Mouse (Mus musculus) kidney, embryonic 15.5 days (tissue): ENCODE results near the gene Ccl20. TPM values are rescaled to one million over a fixed set of nuclear protein-coding genes. Genes with fewer than 3 reads are reported as not detected.

Source experiments
- ATAC-seq: fragments of 200-750 bp; cut with Nextera tagmentation; replicated peaks from 2 replicates; pipeline ENCODE4 v1.8.0; 2017; ENCODE audit warnings: moderate TSS enrichment; ENCODE audit not compliant: low FRiP score
- H3K27ac ChIP-seq: fragments of 300-500 bp; sonication (generic); 2 replicates; pipeline ENCODE4 v1.5.1; 2015; ENCODE audit warnings: mild to moderate bottlenecking, inconsistent platforms
- H3K27me3 ChIP-seq: fragments of 300-500 bp; sonication (generic); 2 replicates; pipeline ENCODE4 v1.6.1; 2015; ENCODE audit warnings: inconsistent platforms
- H3K36me3 ChIP-seq: fragments of 300-500 bp; sonication (generic); 2 replicates; pipeline ENCODE4 v1.6.1; 2015; ENCODE audit warnings: inconsistent platforms
- H3K4me1 ChIP-seq: fragments of 300-500 bp; sonication (generic); 2 replicates; pipeline ENCODE4 v1.6.1; 2015; ENCODE audit warnings: inconsistent platforms
- H3K4me2 ChIP-seq: fragments of 300-500 bp; sonication (generic); 2 replicates; pipeline ENCODE4 v1.6.1; 2015; ENCODE audit warnings: moderate library complexity, mild to moderate bottlenecking, inconsistent platforms
- H3K4me3 ChIP-seq: fragments of 300-500 bp; sonication (generic); replicated peaks from 2 replicates; pipeline ENCODE4 v1.5.1; 2015; ENCODE audit warnings: mild to moderate bottlenecking, inconsistent platforms
- H3K9ac ChIP-seq: fragments of 300-500 bp; sonication (generic); 2 replicates; pipeline ENCODE4 v1.6.1; 2015; ENCODE audit warnings: mild to moderate bottlenecking, inconsistent platforms
- H3K9me3 ChIP-seq: fragments of 300-500 bp; sonication (generic); replicated peaks from 2 replicates; pipeline ENCODE4 v1.6.1; 2016; ENCODE audit warnings: inconsistent platforms
- WGBS: fragments of 180-500 bp; shearing (Covaris S2); methylation state at CpG from one replicate; pipeline ENCODE4 v1.1.7; 2015; ENCODE audit warnings: mixed read lengths; 5-methylcytosine and 5-hydroxymethylcytosine counted together
- polyA plus RNA-seq: library from polyadenylated mRNA; unstranded; fragments of >200 nt; fragmentation: Nextera tagmentation; extraction: Ambion mirVana; gene quantifications from 2 replicates; pipeline ENCODE4 v1.2.1, GENCODE M21; 2015

Ccl20 gene
- polyA plus RNA-seq, 1 experiment from 2014 or later: 0.56 TPM

DNA sequence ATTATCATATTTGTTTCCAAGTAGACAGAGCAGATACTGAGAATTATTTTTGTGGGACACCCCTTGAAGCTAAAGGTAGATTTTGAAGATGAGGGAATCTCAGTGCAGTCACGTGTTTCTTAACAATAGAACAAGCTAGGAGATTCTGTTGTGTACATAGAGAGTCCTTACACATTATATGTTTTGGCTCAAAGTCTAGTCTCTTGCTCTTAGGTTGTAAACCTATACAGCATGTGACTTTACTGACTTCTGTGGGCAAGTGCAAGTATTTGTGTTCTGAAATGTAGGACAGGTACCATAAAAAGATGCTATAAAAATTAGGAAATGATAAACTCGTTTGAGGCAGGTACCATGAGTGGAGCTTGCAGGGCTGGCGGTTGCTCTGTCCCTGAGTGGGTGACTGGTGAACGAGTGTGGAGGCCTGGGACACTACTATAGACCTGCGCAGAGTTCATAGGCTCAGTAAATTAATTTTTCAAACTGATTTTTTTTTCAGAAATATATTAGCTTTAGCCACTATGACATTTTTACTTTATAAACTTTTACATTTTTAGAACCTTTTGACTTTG lies 9.1 kb upstream of the Ccl20 start:
- no peak for ATAC-seq
- Histone ChIP-seq H3K4me3 (no peak overlapping the region), H3K27me3 (no peaks in the 10 kb centered on the region), H3K27ac (no peak overlapping the region), H3K4me2 (no peak overlapping the region), H3K36me3 (no peaks in the 10 kb centered on the region), H3K9ac (no peak overlapping the region), H3K9me3 (no peaks in the 10 kb centered on the region), H3K4me1 (no peaks in the 10 kb centered on the region)
- WGBS: 80% methylated on average over 5 of the region's 5 CpGs

DNA sequence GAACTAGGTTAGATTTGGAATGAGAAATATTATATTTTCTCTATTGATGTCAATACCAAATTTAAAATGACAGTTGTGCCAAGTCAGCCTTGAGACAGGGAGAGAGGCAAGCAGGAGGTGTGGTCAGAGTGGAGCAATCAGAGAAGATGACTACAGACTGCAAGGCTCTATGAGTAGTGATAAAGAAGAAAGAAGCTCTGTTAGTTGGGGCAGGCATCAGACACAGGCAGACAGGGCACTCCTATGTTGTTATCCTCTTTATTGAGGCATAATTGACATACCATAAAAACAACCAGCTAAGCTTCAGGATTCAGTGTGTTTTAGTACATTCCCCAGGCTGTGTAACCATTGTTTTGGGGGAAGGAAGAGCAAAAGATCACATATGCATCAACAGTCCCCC lies 5.6 kb upstream of the Ccl20 start:
- Histone ChIP-seq H3K9ac (no peak overlapping the region), H3K36me3 (no peaks in the 10 kb centered on the region), H3K4me1 (no peaks in the 10 kb centered on the region), H3K9me3 (no peaks in the 10 kb centered on the region), H3K4me2 (no peak overlapping the region), H3K27me3 (no peaks in the 10 kb centered on the region), H3K27ac (no peak overlapping the region), H3K4me3 (no peak overlapping the region)
- no peak for ATAC-seq

DNA sequence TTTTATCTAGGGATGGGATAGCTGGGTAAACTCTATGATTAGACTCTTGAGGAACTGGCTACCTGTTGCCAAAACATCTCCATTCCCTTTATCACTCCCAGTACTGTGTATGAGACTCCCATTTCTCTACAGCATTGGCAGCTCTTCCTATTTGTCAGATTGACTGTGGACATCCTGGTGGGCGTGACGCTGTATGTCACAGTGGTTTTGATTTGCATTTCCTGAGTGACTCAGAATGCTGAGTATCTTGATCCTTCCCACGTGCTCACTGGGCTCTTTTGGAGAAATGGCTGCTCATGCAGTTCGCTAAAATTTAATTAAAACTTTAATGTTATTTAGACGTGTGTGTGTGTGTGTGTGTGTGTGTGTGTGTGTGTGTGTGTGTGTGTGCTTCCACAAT lies 4.8 kb upstream of the Ccl20 start:
- Histone ChIP-seq H3K9ac (no peak overlapping the region), H3K4me1 (peaks cover 3% of the 10 kb centered on the region; the same call in 1 of the 2 replicates), H3K4me2 (no peak overlapping the region), H3K27ac (no peak overlapping the region), H3K27me3 (no peaks in the 10 kb centered on the region), H3K36me3 (no peaks in the 10 kb centered on the region), H3K9me3 (no peaks in the 10 kb centered on the region), H3K4me3 (no peak overlapping the region)
- no peak for ATAC-seq
- 66% methylated on average over 5 of the region's 5 CpGs for WGBS

DNA sequence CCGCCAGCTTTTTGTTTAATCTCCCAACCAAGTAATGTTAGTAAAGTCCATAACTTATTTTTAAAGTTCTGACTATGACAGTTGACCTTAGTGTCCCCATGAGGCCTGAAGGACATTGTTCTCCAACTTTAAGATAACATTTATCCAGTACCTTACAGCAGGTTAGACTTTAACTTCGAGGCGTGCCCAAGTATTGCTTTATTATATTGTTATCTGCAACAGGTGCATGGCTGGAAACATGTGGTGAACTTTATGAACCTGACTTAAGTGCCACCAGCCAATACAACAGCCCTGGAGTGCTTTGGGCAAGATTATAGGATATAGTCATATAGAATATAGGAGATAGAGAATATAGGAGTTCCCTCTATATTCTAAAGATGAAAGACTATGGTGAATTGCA lies 651 bp downstream of the Ccl20 start:
- no peaks in the 10 kb centered on the region for H3K27me3 ChIP-seq
- WGBS: 84% methylated on average over 3 of the region's 3 CpGs
- no peaks in the 10 kb centered on the region for H3K36me3 ChIP-seq
- H3K4me1 ChIP-seq: peaks cover 4% of the 10 kb centered on the region; the same call in 1 of the 2 replicates
- H3K9me3 ChIP-seq: no peaks in the 10 kb centered on the region
- H3K9ac ChIP-seq: no peak overlapping the region
- no peak overlapping the region for H3K4me3 ChIP-seq
- no peak for ATAC-seq
- no peak overlapping the region for H3K27ac ChIP-seq
- H3K4me2 ChIP-seq: no peak overlapping the region

DNA sequence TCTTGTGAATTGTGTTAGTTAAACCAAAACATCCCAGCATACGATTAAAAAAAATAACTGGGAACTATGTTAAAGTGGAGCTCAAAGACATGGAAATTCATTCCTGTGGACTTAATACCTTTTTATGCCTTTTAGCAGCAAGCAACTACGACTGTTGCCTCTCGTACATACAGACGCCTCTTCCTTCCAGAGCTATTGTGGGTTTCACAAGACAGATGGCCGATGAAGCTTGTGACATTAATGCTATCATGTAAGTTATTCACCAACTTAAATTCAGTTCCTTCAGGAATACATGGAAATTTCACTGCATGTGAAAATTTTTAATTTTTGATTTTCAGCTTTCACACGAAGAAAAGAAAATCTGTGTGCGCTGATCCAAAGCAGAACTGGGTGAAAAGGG lies 1.1 kb downstream of the Ccl20 start:
- Histone ChIP-seq H3K4me1 (peaks cover 4% of the 10 kb centered on the region; the same call in 1 of the 2 replicates), H3K9ac (no peak overlapping the region), H3K27ac (no peak overlapping the region), H3K4me2 (no peak overlapping the region), H3K9me3 (no peaks in the 10 kb centered on the region), H3K27me3 (no peaks in the 10 kb centered on the region), H3K36me3 (no peaks in the 10 kb centered on the region), H3K4me3 (no peak overlapping the region)
- WGBS: 85% methylated on average over 7 of the region's 7 CpGs
- ATAC-seq: no peak

DNA sequence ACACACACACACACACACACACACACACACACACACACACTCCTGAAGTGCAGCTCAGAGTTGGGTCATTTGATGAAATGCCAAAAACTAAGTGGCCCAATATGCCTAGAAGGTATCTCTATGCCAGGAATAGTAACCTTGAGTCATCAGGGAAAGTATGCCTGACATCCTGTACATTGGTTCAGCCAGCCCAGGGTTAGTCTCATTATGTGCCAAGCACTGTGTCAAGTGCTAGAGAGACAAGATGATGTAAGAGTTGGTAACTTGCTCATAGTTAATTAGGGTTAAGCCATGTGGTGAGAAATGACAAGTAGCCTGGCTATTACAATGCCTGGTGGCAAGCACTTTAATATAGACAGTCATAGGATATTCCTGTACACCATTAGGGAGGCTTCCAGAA lies 3.3 kb downstream of the Ccl20 start:
- no peak for ATAC-seq
- Histone ChIP-seq H3K27ac (no peak overlapping the region), H3K4me1 (peaks cover 4% of the 10 kb centered on the region; the same call in 1 of the 2 replicates), H3K4me3 (no peak overlapping the region), H3K27me3 (no peaks in the 10 kb centered on the region), H3K36me3 (no peaks in the 10 kb centered on the region), H3K9ac (no peak overlapping the region), H3K4me2 (no peak overlapping the region), H3K9me3 (no peaks in the 10 kb centered on the region)

DNA sequence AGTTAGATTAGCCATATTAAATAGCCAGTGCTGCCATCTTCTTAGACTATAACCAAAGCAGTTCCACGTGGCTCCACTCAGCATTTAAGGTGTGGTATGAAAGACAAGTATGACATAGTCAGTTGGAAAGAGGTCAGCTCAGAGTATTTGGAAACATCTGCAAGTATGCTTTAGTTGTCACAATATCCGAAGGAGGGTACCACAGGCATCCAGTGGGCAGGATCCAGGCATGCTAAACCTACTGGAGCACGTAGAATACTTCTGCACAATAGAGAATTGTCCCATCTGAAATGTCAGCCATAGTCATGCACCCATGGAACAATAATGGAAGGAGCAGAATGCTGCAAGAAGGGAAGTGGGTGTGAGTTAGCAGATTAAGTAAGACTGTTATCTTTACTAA lies 3.7 kb downstream of the Ccl20 start:
- H3K27me3 ChIP-seq: no peaks in the 10 kb centered on the region
- no peak overlapping the region for H3K27ac ChIP-seq
- H3K9me3 ChIP-seq: no peaks in the 10 kb centered on the region
- 70% methylated on average over 3 of the region's 3 CpGs for WGBS
- no peak overlapping the region for H3K4me3 ChIP-seq
- no peak overlapping the region for H3K9ac ChIP-seq
- no peaks in the 10 kb centered on the region for H3K36me3 ChIP-seq
- ATAC-seq: no peak
- peaks cover 4% of the 10 kb centered on the region; the same call in 1 of the 2 replicates for H3K4me1 ChIP-seq
- no peak overlapping the region for H3K4me2 ChIP-seq

DNA sequence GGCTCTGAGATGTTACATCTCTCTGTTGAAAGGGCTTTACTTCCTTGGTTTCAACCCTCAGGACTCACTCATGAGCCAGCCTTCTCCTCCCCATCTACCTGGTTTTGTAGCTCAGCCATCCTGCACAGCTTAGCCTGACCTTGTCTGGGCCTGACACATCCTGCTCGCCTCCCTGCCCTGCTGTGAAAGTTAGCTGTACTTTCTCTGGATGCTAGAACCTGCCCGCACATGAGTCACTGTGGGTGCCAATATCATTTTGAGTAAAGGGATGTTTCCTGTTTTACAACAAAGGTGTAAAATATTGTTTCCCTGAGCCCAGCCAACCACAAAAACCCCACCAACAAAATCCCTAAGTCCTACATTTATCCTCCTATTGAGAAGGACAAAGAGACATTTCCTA lies 6.6 kb downstream of the Ccl20 start:
- 91% methylated on average over 2 of the region's 2 CpGs for WGBS
- no peaks in the 10 kb centered on the region for H3K9me3 ChIP-seq
- no peaks in the 10 kb centered on the region for H3K4me1 ChIP-seq
- no peak overlapping the region for H3K4me2 ChIP-seq
- no peak overlapping the region for H3K9ac ChIP-seq
- H3K27me3 ChIP-seq: no peaks in the 10 kb centered on the region
- no peaks in the 10 kb centered on the region for H3K36me3 ChIP-seq
- H3K27ac ChIP-seq: no peak overlapping the region
- ATAC-seq: no peak
- no peak overlapping the region for H3K4me3 ChIP-seq

DNA sequence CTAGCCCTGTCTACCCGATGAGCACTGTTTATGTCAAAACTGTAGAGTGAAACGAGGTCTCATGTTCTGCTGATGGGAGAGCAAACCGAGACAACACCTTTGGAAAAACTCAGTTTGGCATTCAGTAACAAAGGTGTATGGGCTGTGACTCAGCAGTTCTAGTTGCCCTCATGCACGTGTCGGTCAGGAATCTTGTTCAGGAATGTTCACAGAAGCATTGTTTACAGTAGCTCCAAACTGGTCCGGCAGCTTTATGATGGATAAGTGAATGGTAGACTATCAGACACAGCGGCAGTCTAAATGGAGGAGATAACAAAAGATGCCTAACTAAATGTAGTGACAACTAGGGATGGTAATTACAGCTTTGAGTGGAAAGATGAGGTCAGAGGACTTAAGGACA lies 19.3 kb downstream of the Ccl20 start:
- WGBS: 75% methylated on average over 7 of the region's 7 CpGs
- no peak overlapping the region for H3K9ac ChIP-seq
- no peaks in the 10 kb centered on the region for H3K36me3 ChIP-seq
- no peak for ATAC-seq
- H3K4me2 ChIP-seq: no peak overlapping the region
- no peak overlapping the region for H3K27ac ChIP-seq
- no peaks in the 10 kb centered on the region for H3K27me3 ChIP-seq
- H3K4me1 ChIP-seq: no peaks in the 10 kb centered on the region
- no peaks in the 10 kb centered on the region for H3K9me3 ChIP-seq
- no peak overlapping the region for H3K4me3 ChIP-seq

DNA sequence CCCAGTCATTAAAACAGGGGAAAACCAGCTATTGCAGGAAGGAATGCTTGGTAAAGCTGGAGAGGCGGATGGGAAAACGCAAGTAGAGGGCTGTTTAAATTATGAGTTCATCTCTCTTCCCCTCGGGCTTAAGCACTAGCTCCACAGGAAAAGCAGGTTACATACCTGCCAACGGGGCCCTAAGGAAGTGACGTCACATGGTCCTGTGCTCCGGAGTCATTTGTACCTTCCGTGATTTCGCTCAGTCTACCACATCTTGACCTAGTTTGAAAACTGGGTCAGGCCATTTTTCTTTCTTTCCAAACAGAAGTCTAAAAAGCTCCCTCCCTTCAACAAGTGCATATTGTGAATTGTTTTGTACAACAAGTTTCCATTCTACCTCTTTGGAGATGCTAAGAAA lies 21.3 kb downstream of the Ccl20 start:
- ATAC-seq: no peak
- no peak overlapping the region for H3K4me3 ChIP-seq
- no peaks in the 10 kb centered on the region for H3K36me3 ChIP-seq
- H3K4me1 ChIP-seq: no peaks in the 10 kb centered on the region
- no peaks in the 10 kb centered on the region for H3K27me3 ChIP-seq
- H3K9me3 ChIP-seq: no peaks in the 10 kb centered on the region
- no peak overlapping the region for H3K9ac ChIP-seq
- 74% methylated on average over 8 of the region's 8 CpGs for WGBS
- H3K4me2 ChIP-seq: no peak overlapping the region
- H3K27ac ChIP-seq: no peak overlapping the region

DNA sequence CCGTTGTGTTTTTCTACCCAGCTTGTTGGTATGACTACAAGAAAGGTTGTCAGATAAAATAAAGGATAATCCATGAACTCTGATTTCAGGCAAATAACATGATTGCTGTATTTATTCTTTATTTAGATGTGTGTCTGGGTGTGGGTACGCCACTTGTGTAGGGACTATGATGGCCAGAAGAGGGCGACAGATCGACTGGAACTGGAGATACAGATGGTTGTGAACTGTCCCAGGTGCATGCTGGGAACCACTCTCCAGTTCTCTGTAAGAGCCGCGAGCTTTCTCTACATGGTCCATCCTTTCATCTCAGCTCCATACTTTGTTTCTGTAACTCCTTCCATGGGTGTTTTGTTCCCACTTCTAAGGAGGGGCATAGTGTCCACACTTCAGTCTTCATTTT lies 22.2 kb downstream of the Ccl20 start:
- no peak overlapping the region for H3K9ac ChIP-seq
- 89% methylated on average over 6 of the region's 6 CpGs for WGBS

DNA sequence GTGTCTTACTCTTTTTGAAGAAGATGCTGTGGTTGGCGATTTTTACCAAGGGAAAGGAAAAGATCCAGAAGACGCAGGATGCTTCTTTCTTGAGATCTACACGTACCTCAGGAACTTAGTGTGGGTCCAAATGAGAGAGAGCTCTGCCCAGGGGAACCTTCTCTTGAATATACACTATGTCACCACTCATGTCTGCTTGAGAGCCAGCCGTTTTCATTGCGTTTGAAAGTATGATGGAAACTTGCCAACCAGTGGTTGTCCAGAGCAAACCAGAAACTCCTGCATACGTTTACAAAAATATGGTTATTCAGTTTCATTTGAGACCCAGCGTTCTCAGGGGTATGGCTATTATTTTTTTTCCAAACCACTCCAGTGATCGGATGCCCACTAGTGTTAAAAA lies 24.9 kb downstream of the Ccl20 start:
- H3K27ac ChIP-seq: no peak overlapping the region
- no peak for ATAC-seq
- no peaks in the 10 kb centered on the region for H3K27me3 ChIP-seq
- H3K9ac ChIP-seq: no peak overlapping the region
- H3K4me3 ChIP-seq: no peak overlapping the region
- 88% methylated on average over 8 of the region's 8 CpGs for WGBS
- no peaks in the 10 kb centered on the region for H3K36me3 ChIP-seq
- no peaks in the 10 kb centered on the region for H3K4me1 ChIP-seq
- H3K9me3 ChIP-seq: no peaks in the 10 kb centered on the region
- H3K4me2 ChIP-seq: no peak overlapping the region

More for the DNA sequence above, 22.2 kb downstream of the Ccl20 start:
- Histone ChIP-seq H3K36me3 (no peaks in the 10 kb centered on the region), H3K4me2 (no peak overlapping the region), H3K4me3 (no peak overlapping the region), H3K4me1 (no peaks in the 10 kb centered on the region), H3K27ac (no peak overlapping the region), H3K9me3 (no peaks in the 10 kb centered on the region), H3K27me3 (no peaks in the 10 kb centered on the region)
- ATAC-seq: no peak

DNA sequence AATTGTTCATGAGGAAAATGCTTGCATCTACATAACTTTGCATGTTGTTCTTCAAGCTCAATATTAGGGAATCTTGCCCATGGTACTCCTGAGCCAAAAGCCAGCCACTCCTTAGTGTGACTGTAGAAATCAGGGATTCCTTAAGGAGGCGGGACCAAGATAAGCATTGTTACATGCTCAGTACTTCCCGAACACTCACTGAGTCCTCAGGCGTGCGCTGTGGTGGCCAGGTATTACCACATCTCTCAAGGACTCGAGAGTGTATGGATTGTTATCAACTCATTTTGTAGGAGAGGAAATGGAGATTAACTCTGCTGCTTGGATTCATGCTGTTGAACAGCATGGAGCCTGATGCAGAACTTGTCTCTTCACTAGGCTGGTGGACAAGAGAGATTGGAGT lies 25.5 kb downstream of the Ccl20 start:
- H3K9me3 ChIP-seq: no peaks in the 10 kb centered on the region
- no peaks in the 10 kb centered on the region for H3K36me3 ChIP-seq
- 86% methylated on average over 5 of the region's 5 CpGs for WGBS
- H3K4me3 ChIP-seq: no peak overlapping the region
- H3K27me3 ChIP-seq: no peaks in the 10 kb centered on the region
- H3K9ac ChIP-seq: no peak overlapping the region
- no peak overlapping the region for H3K4me2 ChIP-seq
- no peak overlapping the region for H3K27ac ChIP-seq
- no peaks in the 10 kb centered on the region for H3K4me1 ChIP-seq
- no peak for ATAC-seq
